Mouse (Mus musculus) testis, postnatal 10 days (tissue): Measurements from ENCODE around the gene Tomm7.
"Not testable (repeated sequence)": the region's sequence is repeated elsewhere in the genome, so short reads cannot be mapped to it uniquely, and the experiment has no call there.

Experiments
- DNase-seq: peaks from one replicate; pipeline ENCODE4 v3.0.0; 2021; ENCODE audit warnings: low spot score

Gene Tomm7

DNA sequence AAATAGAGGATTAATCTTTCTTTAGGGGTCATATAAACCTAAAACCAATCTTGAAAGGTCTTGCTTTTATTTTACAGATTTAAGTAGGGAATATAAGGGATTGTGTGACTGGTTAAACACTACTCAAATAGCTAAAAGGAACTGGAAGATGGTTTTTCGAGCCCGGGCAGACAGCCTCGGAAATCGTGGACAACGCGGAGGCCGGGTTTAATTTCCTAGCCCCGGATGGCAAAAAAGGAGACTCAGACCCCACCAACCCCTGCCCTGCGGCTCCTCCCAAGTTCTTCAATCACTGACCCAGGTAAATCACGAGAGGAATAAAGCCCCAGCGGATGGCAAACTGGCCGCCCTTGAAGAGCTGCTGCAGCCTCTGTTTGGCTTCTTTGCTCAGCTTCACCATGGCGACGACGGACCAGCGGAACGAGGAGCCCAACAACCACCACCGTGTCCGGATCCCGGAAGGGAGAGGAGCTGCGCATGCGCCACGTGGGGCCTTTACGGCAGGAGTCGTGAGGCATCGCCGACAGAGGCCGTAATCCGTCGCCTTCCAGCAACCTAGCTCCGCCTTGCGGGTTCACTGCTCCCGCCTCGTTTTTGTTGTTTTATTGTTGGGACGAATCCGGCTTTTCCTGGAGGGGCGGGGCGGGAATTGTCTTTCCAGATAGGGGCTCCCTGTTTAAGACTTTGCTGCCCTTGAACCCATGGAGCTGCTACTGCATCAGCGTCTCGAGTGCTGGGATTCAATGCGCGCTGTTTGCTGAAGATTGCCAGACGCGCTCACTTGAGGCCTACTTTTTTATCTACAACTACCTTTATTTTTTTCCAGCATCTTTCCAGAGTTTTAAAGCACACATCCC lies at the start of gene Tomm7:
Gene Tomm7, minus strand, starts transcription at position 488 of the 857 bp plus-strand sequence.
- DNase-seq, result peak; percentile 97

DNA sequence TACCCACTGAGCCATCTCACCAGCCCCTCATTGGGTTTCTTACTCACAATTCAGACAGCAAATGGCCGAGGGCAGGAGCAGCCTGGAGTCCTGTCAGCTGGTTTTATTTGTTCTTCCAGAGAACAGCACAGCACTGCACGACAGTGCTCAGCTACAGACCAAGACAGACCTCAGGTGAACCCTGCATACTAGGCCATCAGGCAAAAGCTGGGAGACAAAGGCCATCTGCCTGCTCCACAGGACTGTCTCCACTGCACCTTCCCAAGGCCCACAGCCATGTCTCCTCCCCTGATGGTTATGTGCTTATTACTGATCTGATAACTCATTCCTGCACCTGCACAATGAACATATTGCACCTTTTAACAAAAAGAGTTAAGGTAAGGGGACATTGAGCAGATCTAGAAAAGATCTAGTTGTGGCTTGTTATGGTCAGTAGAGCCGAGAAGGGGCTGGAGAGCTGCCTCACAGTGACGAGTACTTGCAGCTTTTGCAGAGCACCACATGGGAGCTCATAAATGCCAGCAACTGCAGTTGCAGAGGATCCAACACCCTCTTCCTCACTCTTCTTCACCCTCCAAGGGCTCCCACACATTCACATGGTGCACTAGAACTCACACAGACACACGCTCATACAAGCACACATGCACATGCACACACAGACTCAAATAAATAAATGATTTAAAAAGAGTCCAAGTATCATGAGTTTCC lies 49.3 kb upstream of the Tomm7 start:
- no peak for DNase-seq

DNA sequence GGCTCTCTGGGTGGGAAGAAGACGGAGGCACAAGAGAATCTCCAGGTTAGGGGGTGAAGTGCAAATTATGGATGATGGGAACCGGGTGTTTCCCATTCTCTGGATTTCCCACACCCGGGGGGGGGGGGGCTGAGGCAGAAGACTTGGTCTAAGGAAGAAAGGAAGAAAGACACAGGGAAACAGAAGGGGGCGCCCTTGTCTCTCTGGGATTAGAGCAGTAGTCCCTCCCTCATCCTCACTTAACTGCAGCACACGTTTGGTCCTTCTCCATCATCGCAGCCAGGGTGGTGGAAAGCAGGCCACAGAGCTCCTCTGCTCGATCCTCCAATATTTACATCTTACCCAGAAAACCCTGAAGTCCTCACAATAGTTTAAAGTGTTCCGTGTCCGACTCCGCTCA lies 46.8 kb upstream of the Tomm7 start:
- peak; percentile 90 for DNase-seq

DNA sequence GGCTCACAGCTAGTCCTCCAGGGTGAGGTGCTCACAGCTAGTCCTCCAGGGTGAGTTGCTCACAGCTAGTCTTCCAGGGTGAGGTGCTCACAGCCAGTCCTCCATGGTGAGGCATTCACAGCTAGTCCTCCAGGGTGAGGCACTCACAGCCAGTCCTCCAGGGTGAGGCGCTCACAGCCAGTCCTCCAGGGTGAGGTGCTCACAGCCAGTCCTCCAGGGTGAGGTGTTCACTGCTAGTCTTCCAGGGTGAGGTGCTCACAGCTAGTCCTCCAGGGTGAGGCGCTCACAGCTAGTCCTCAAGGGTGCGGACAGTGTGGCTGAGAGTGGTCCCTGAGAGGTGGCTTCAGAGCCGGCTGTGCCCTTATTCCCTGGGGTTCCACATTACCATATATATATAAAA lies 45.5 kb upstream of the Tomm7 start:
- DNase-seq, result no peak

DNA sequence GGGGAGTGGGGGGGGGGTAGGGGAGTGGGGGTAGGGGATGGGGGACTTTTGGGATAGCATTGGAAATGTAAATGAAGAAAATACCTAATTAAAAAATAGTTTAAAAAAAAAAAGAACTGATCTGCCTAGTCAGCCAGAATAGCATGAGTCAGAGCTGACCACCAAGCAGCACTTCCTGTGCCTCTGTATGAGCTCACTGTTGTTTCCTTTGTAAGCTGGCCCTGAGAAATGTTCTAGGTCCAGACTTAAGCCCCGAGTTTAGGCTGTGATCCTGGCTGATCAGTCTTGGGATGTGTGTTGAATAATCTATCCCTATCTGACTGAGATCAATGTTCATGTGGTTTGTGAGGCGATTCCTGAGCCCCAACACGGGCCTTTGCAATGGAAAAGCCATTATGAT lies 43.1 kb upstream of the Tomm7 start:
- no peak for DNase-seq

DNA sequence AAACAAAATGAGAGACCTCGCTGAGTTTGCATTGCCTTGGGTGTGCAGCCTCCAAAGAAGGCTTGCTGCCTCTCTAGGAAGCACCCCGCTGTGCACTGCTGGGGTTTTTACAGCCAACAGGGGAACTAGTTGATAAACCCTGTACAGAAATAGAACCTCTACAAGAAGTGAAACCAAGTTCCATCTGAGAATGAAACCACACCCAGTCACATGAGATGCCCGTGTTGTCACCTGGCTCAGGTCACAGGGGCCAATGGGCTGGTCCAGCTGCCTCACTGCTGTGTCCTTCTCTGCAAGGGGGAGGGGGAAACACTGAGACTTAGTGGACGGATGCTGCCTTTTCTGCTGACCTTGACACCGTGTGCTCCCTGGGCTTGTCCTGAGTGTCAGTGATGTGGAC lies 30.5 kb upstream of the Tomm7 start:
- peak; percentile 35 for DNase-seq

DNA sequence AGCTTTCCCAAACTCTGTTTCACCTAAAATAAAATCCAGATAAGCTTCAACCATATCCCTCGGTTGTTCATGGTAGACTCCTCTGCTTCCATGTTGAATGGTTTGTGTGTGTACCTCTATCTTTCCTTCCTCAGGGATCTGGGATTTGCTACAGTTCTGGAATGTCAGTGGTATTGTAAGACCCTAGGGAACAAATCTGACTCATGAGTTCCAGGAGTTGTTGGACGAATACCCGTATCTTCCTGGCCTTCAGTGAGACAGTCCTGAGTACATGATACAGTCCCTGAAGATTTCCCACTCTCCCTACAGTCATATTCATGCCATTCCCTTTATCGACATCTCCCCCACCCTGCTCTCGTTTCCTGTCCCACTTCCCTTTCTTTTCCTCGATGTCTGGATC lies 28.6 kb upstream of the Tomm7 start:
- DNase-seq, result no peak

DNA sequence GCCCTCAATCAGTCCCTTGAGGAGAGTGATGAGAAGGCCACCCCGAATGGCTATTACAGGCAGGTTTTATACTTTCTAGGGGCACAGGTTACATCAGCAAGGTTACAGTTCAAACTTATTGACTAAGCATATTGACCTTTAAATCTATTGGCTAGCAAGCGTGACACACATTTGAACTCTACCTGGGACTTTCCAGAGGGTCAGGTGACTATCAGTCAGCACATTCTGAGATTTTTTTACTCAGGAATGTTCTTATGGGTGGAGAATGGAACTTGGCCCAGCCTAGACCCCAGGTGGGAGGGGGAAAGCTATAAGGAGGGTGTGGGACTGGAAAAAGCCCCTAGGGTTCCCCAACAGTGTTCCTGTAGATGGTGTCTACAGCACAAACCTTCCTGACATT lies 27.4 kb upstream of the Tomm7 start:
- not testable (repeated sequence) for DNase-seq

DNA sequence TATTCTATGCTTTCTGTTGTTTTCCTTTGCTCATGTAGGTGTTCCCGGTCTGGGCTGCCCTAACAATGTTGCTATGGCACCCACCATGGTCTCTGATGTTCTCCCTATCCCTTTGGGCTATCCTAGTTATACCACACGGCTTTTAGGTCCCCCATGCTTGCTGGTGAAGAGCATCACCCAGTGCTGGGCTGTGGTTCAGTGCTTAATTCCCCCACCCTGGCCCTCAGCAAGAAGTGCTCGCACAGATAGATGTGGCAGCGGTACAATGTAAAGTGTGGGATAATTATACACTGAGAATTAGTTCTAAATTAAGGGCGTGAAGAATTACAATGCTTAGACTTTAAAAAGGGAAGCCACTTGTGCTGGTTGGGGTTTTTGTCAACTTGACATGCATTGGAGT lies 22.0 kb upstream of the Tomm7 start:
- DNase-seq, result peak; percentile 14

DNA sequence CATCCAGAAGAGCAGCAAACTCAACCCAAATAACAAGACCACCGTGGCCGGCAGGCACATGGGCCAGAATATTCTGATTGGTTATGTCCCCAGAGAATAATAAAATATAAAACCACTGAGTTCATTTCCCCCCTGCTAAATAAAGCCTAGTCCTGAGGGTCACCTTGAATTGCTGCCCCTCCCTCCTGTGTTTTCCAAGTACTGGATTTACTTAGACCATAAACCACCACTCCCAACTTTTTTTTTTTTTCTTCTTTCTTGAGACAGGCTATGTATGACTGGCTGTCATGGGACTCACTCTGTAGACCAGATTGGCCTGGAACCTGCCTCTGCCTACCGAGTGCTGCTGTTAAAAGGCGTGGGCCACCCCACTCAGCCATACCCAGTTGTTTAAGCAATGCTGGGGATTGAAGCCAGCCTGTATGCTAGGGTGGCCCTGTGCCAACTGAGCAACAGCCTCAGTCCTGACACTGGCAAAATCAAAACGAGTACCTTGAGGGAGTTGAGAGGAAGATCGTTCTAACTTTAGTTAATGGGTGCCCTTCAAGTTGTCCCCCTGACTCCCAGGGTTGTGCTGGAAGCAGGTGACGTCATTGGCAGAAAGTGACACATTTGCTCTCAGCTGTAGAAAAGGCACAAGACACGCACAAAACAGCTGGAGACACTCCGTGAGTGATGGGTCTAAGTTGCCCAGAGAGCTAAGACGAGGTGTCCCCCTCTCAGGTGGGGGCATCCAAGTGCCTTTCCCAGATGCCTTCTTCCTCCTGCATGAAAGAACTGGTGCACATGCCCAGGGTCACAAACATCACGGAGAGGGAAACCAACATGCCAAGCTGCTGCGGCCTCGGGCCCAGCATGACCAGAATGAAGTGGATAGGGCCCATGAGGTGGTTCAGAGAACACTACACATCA lies 20.3 kb upstream of the Tomm7 start:
- peak; percentile 42 for DNase-seq

DNA sequence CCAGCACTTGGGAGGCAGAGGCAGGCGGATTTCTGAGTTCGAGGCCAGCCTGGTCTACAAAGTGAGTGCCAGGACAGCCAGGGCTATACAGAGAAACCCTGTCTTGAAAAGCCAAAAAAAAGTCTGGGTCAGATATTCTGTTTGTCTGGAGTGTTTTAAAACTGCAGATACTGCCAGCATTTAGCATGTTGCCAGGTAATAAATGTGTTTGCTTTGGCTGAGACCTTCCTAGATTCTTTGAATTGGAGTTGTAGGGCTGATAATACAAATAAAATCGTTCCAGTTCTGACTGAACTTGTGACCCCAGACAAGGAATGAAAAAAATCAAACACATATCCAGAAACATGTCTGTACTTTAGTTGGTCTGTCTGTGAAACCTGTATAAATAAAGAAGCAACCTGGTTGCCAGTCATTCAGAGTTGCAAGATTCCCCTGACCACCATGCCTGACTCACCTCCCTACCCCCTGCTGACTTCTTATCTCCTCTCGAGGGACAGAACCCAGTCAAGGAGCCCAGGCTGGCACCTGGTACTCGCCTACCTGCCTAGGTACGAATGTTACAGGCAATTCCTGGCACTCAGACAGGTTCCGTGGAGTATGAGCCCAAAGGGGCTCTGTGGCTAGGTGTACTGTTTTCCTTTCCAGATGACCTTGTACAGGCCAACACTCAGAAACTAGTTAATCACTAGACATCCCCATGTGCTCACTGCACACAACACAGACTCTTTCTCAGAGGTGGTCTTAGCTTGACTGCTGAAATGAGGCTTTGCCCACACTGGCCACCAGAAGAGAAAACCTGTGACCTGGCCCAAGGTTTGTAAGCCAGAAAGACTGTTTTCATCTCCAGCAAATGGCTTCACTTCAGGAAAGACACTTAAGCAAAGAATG lies 19.4 kb upstream of the Tomm7 start:
- peak; percentile 37 for DNase-seq

DNA sequence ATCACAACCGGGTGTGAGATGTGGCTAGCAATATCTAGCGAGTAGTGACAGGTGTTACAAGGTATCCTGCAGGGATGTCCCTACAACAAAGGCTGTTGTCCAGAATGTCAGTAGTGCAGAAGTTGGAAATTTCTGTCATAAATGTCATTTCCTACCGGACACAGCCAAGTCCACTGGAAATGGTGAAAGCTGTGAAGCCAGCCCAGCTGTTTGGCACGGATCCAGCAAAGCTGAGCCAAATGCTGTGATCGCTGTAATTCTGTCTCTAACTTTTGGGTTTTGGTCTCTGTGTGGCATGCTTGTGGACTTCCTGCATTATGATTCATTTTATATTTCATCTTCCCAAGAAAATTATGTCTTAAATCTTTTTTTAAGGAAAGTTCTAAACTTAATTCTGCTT lies 18.3 kb upstream of the Tomm7 start:
- peak; percentile 73 for DNase-seq

DNA sequence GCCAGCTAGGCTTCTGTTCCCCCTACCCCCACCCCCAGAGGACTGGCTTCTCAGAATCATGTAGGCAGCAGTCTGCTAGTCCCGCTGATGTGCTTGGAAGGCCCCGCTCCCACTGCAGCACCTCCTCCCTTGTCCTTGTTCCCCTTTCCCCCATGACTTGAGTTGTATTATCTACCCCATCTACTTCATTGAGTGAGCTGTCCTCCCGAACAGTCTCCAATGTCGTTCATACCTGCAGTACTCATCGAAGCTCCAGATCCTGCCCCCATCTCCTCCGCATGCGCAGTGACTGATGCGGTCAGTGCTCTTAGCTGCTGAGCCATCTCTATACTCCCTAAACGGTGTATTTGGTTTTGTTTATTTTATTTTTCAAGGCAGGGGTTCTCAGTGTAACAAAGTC lies 17.8 kb upstream of the Tomm7 start:
- peak; percentile 20 for DNase-seq

DNA sequence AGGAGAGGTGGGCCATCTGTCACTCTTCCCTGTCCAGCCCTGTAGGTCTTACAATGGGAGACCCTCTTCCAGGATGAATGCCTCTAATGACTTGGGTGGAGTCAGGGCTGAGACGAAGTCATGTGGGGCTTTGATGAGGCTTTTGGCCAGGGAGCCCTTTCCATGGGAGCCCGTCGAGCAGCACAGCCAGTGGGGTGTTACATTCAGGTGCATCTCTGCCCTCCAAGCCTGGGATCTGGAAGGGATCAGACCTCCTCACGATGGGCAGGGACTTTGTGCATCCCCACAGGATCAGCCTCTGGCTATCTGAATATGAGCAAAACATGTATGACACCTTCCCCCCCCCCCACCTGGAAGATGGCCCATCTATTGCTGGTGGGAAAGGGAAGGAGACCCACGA lies 15.9 kb upstream of the Tomm7 start:
- peak; percentile 28 for DNase-seq

DNA sequence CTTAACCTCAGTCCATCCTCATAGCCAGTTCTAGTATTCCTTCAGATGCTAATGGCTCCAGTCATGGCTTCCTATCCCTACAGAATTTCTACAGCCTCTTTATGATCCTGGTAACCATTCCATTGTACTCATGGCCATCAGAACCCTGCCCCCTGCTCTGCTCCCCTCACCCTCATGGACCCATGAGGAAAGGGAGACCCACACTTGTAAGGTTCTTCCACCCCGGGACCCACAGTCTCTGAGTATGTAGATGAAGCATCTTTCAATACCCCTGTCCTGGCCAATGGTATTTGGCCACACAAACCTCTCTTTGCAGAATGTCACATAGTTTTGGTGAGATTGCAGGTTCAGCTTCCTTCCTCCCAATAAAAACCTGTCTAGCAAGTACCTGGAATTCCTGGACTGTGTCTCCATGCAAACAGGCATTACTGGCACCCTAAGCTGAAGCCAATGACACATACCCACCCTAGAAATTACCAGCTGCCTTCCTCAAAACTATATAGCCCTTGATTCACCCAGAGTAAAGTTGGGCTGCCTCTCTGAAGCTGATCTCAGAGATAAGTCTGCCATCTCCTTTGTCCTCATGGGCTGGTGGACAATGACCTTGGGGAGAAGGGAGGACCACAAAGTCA lies 15.2 kb upstream of the Tomm7 start:
- DNase-seq, result peak; percentile 21

DNA sequence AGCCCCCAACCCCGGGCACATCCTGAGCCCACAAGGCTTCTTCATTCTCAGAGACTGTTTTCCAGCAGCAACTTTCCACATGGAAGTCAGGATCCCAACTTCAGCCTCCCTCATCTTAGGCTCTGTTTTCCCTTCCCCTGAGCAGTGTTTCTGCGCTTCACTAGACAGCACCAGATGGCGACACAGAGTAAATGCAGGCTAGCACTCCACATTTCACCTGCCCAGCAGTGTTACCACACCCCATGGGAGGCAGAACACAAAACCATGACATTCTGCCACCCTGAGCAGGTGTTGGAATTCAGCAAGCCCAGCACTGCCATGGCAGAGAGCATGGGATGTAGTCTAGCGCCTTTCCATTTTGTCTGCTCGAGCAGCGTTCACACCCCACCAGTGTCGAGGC lies 14.7 kb upstream of the Tomm7 start:
- peak; percentile 40 for DNase-seq

DNA sequence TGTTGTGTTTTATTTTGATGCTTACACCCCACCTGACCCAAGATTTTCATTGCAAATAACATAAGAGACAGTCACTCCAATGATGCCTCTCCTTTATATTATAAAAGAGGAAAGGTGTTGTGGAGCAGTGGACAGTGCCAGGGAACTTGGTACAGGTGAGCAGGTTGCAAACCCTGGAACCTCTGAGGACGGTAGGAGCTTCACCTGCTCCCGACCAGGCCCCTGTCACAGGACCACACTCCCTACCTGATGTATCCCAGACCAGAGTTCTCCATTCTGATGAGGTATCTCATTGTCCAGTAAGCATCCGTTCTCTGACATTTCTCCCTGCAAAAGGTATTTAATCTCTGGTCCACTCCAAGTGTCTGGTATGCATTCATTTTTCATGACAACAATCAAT lies 14.0 kb upstream of the Tomm7 start:
- DNase-seq, result peak; percentile 23

DNA sequence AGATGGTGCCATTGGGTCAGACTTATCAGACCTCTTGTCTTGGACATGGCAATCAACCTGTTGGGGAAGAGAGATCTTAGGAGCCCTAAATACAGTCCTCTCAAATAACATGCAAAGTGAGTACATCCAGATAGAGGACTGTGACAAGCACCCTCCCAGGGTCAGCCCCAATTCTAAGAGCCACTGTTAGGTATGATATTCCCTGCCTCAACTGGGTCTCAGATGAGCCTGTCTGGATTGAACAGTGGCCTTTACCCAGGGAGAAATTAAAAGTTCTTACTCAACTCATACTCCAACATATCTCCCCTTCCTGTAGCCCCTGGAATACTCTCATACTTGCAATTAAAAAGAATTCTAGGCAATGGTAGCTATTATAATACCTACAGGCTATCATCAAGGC lies 13.2 kb upstream of the Tomm7 start:
- no peak for DNase-seq

DNA sequence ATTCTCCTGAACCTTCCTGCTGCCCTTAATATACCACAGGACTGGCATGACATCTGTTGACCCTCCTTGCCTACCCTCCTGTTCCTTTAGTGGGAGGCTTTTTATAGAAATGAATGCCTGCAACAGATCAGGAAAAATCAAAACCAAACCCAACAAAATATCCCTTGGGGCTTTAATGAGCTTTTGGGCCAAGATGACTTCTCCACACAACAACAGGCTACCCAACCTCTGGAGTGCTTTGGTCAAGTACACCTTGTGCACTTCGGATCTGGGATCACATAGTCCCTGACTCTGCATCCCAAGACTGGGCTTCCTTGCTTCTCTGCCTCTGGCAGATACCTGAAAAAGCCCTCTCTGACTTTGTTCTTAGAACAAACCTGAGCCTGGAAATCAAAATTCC lies 12.2 kb upstream of the Tomm7 start:
- peak; percentile 9 for DNase-seq

DNA sequence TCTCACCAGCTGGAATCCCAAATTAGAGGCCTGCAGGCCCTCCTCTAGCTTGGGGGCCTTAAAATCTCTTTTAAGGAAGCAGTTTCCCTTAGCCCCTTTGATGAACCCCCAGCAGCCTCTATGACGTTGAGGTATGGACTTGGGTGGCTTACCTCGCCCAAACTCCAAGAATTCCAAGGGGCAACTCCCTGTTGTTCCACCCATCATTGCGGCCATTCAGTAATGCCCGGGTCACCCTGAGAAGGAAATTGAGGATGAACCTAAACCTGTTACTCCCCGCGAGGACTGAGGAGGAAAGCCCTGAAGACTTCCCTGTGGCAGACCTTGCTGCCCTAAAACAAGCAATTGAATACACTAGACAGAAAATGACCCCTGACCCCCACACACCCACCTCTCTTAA lies 11.5 kb upstream of the Tomm7 start:
- peak; percentile 21 for DNase-seq

DNA sequence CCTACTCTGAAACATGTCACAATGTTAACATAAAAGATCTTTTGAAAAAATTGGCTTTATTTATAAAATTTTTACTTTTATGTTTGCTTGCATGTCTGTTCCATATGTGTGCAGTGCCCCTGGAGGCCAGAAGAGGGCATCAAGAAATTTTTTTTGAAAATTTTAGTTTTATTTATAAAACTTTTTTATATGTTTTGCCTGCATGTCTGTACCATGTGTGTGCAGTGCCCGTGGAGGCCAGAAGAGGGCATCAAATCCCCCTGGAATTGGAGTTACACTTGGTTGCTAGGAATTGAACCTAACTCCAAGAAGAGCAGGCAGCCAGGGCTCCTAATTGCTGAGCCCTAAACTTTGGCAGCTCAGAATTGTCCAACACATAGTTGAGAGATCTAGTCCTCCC lies 9.0 kb upstream of the Tomm7 start:
- peak; percentile 59 for DNase-seq
